Comparison of ENCODE assay signal across 9 mouse cellular contexts in genomic region chr8:11001062-11001549, GRCm38 (mm10). TPM values are rescaled to one million over a fixed set of nuclear protein-coding genes. Genes with fewer than 3 reads are reported as not detected.
DNase-seq lines count a peak whose midpoint lies in the region; ATAC-seq and TF ChIP-seq lines count a peak whose summit lies in the region.
"Had no signal": no experiment of that assay in that cellular context is flagged by ENCODE, and none has a peak within 500 bp of the region (broad histone marks: within the 10 kb centered on the region; RNA-seq: fewer than 3 reads in every experiment).

No protein-coding gene starts in this region.

- H3K27me3 ChIP-seq in kidney, embryonic 14.5 days (ENCODE audit: control insufficient read depth, insufficient read depth, low read length): no peaks in the 10 kb centered on the region
- H3K27me3 ChIP-seq in heart, postnatal 0 days (ENCODE audit: control insufficient read depth, insufficient read depth, low read length): no peaks in the 10 kb centered on the region
- H3K27me3 ChIP-seq in liver, embryonic 12.5 days (replicated peaks): no peaks in the 10 kb centered on the region
- no peaks in the 10 kb centered on the region for H3K27me3 ChIP-seq in midbrain, postnatal 0 days (ENCODE audit: insufficient read depth, low read length)
- H3K27me3 ChIP-seq: Patski had no signal

- H3K4me3 ChIP-seq in kidney, embryonic 14.5 days (ENCODE audit: low read length): peak overlapping the region; percentile 17; the same call in 1 of the 2 replicates
- peak overlapping the region; percentile 88 for H3K4me3 ChIP-seq in heart, postnatal 0 days (ENCODE audit: low read depth, low read length)
- H3K4me3 ChIP-seq in liver, embryonic 12.5 days: peak overlapping the region; percentile 88
- peak overlapping the region; percentile 67; the same call in 1 of the 2 replicates for H3K4me3 ChIP-seq in midbrain, postnatal 0 days (ENCODE audit: low read depth, low read length)

- DNase-seq in kidney, adult 9 months: no peak
- DNase-seq in embryo, embryonic 10.5 days (ENCODE audit: low spot score): peak; percentile 76
- peak; percentile 32 for DNase-seq in heart, postnatal 0 days (ENCODE audit: low spot score)
- no peak for DNase-seq in midbrain, postnatal 0 days (ENCODE audit: low spot score)
- no peak for DNase-seq in gastrocnemius, postnatal 14 days
- no peak for DNase-seq in urinary bladder, postnatal 10 days (ENCODE audit: low spot score)

- TF ChIP-seq CTCF in heart, postnatal 0 days (IDR thresholded peaks at IDR 0.05; ENCODE audit: low read depth): no peak
- no peak for TF ChIP-seq CTCF in midbrain, postnatal 0 days (IDR thresholded peaks at IDR 0.05)

- H3K9ac ChIP-seq in kidney, embryonic 14.5 days (ENCODE audit: low read depth, low read length): peak overlapping the region; percentile 23; the same call in 1 of the 2 replicates
- H3K9ac ChIP-seq in heart, postnatal 0 days (replicated peaks; ENCODE audit: low read depth, low read length): peak overlapping the region; percentile 19; the same call in 1 of the 2 replicates
- H3K9ac ChIP-seq in liver, embryonic 12.5 days: peak overlapping the region; percentile 94
- no peak overlapping the region; the same call in 1 of the 2 replicates for H3K9ac ChIP-seq in midbrain, postnatal 0 days (replicated peaks; ENCODE audit: low read length, poor library complexity, severe bottlenecking)

- peaks cover 16% of the 10 kb centered on the region; the same call in 1 of the 2 replicates for H3K36me3 ChIP-seq in kidney, embryonic 14.5 days (ENCODE audit: control insufficient read depth, insufficient read depth, low read length)
- peaks cover 26% of the 10 kb centered on the region; the same call in 1 of the 2 replicates for H3K36me3 ChIP-seq in heart, postnatal 0 days (replicated peaks; ENCODE audit: control insufficient read depth, insufficient read depth, low read length)
- H3K36me3 ChIP-seq in liver, embryonic 12.5 days: peaks cover 82% of the 10 kb centered on the region
- no peaks in the 10 kb centered on the region for H3K36me3 ChIP-seq in midbrain, postnatal 0 days (ENCODE audit: insufficient read depth, low read length)

- intact Hi-C loops in gastrocnemius, postnatal 14 days (cut with DNase I; ENCODE audit: low total_unique reads): loop anchor here (10.0 kb wide), 2 partner anchors 166 to 174 kb away; no protein-coding TSS in a partner anchor

- 3% methylated on average over 6 of the region's 6 CpGs for WGBS in kidney, embryonic 14.5 days
- 2% methylated on average over 6 of the region's 6 CpGs for WGBS in heart, postnatal 0 days
- 3% methylated on average over 6 of the region's 6 CpGs for WGBS in liver, embryonic 12.5 days (ENCODE audit: insufficient replicate concordance)
- WGBS in midbrain, postnatal 0 days: 3% methylated on average over 6 of the region's 6 CpGs

- H3K9me3 ChIP-seq in kidney, embryonic 14.5 days (ENCODE audit: control insufficient read depth, low read length): no peaks in the 10 kb centered on the region
- H3K9me3 ChIP-seq in heart, postnatal 0 days (replicated peaks; ENCODE audit: control insufficient read depth, low read length): no peaks in the 10 kb centered on the region
- H3K9me3 ChIP-seq in liver, embryonic 12.5 days (replicated peaks): no peaks in the 10 kb centered on the region
- no peaks in the 10 kb centered on the region for H3K9me3 ChIP-seq in midbrain, postnatal 0 days (ENCODE audit: low read length)

- H3K4me1 ChIP-seq in kidney, embryonic 14.5 days (ENCODE audit: control insufficient read depth, insufficient read depth, low read length): peaks cover 58% of the 10 kb centered on the region
- H3K4me1 ChIP-seq in heart, postnatal 0 days (ENCODE audit: control insufficient read depth, insufficient read depth): peaks cover 50% of the 10 kb centered on the region
- peaks cover 96% of the 10 kb centered on the region for H3K4me1 ChIP-seq in liver, embryonic 12.5 days
- peaks cover 47% of the 10 kb centered on the region for H3K4me1 ChIP-seq in midbrain, postnatal 0 days (ENCODE audit: insufficient read depth, low read length)

- H3K27ac ChIP-seq in kidney, embryonic 14.5 days (ENCODE audit: low read depth, low read length): peak overlapping the region; percentile 24; the same call in 1 of the 2 replicates
- H3K27ac ChIP-seq in heart, postnatal 0 days (ENCODE audit: low read depth): peak overlapping the region; percentile 8; the same call in 1 of the 2 replicates
- peak overlapping the region; percentile 65; the same call in 1 of the 2 replicates for H3K27ac ChIP-seq in liver, embryonic 12.5 days
- no peak overlapping the region for H3K27ac ChIP-seq in midbrain, postnatal 0 days (ENCODE audit: low read depth, low read length)

- TF ChIP-seq EP300 in heart, postnatal 0 days (IDR thresholded peaks at IDR 0.05; ENCODE audit: low read depth): no peak

- peak overlapping the region; percentile 96 for H3K4me2 ChIP-seq in kidney, embryonic 14.5 days (replicated peaks; ENCODE audit: low read depth, low read length)
- peak overlapping the region; percentile 85 for H3K4me2 ChIP-seq in heart, postnatal 0 days (ENCODE audit: low read depth, low read length)
- peak overlapping the region; percentile 90 for H3K4me2 ChIP-seq in liver, embryonic 12.5 days
- H3K4me2 ChIP-seq in midbrain, postnatal 0 days (ENCODE audit: low read depth, low read length, poor library complexity, severe bottlenecking): peak overlapping the region; percentile 96

- ATAC-seq in kidney, embryonic 14.5 days (ENCODE audit: low FRiP score, low TSS enrichment): no peak
- no peak for ATAC-seq in heart, postnatal 0 days (ENCODE audit: insufficient read depth, low read depth)
- ATAC-seq in liver, embryonic 12.5 days: peak; percentile 47
- no peak for ATAC-seq in midbrain, postnatal 0 days (ENCODE audit: low FRiP score)
- ATAC-seq: Patski had no signal

RNA-seq across cellular contexts. Expression of gene Irs2, which starts 7.2 kb away (rescaled TPM):
- polyA plus RNA-seq in kidney, embryonic 14.5 days (2014; fragmentation: Nextera tagmentation; extraction: Ambion mirVana): 6.6 and 7.3 TPM in 2 replicates
- total RNA-seq in heart, postnatal 0 days (2014; rRNA removed; ENCODE audit: low replicate concordance): 39.3 and 53.4 TPM in 2 replicates
- polyA plus RNA-seq in heart, postnatal 0 days (2015; fragmentation: Nextera tagmentation; extraction: Ambion mirVana): 1.6 and 2.0 TPM in 2 replicates
- 9.6 and 10.4 TPM in 2 replicates for polyA plus RNA-seq in liver, embryonic 12.5 days (2016; fragmentation: Nextera tagmentation; extraction: Ambion mirVana)
- 37.3 and 40.4 TPM in 2 replicates for total RNA-seq in midbrain, postnatal 0 days (2014; rRNA removed)
- 4.8 and 5.6 TPM in 2 replicates for polyA plus RNA-seq in midbrain, postnatal 0 days (2015; fragmentation: Nextera tagmentation; extraction: Ambion mirVana)
- 10 to 100 TPM in 1 of 2 experiments, 1 to 10 TPM in 1; 7.9 to 12.3 TPM for total RNA-seq in gastrocnemius, postnatal 14 days (2021)

Comparison
In these comparisons a context has a peak if more than half of its experiments do, and no peak if none do; other contexts are left out.
1. H3K4me3 ChIP-seq: peak in every context shown above with its lines; median percentile 88 in heart, postnatal 0 days; 88 in liver, embryonic 12.5 days; 67 in midbrain, postnatal 0 days; 17 in kidney, embryonic 14.5 days.
2. DNase-seq: peak in embryo, embryonic 10.5 days (single experiment) and heart, postnatal 0 days (single experiment); none in kidney, adult 9 months (single experiment), midbrain, postnatal 0 days (single experiment), gastrocnemius, postnatal 14 days (single experiment) and urinary bladder, postnatal 10 days (single experiment).
3. Peak in every context shown above with its lines, with median percentiles within 50 percentile points of each other: H3K4me2 ChIP-seq.